Mouse (Mus musculus) midbrain, postnatal 0 days (tissue): ENCODE measurements around the gene Morc3. TPM values are rescaled to one million over a fixed set of nuclear protein-coding genes. Genes with fewer than 3 reads are reported as not detected.
"Not testable (repeated sequence)": the region's sequence is repeated elsewhere in the genome, so short reads cannot be mapped to it uniquely, and the experiment has no call there.

ENCODE experiments used
- ATAC-seq: fragments of 200-750 bp; cut with Nextera tagmentation; 2 replicates; pipeline ENCODE4 v1.8.0; 2017; ENCODE audit warnings: moderate number of reproducible peaks, mild to moderate bottlenecking, moderate TSS enrichment, moderate library complexity; ENCODE audit not compliant: low FRiP score
- DNase-seq: peaks from one replicate; pipeline ENCODE4 v3.0.0-alpha.2; 2015; ENCODE audit warnings: low spot score
- H3K27ac ChIP-seq: fragments of 300-500 bp; sonication (generic); 2 replicates; pipeline ENCODE4 v1.5.1; 2014; ENCODE audit warnings: low read depth, mild to moderate bottlenecking, low read length, mixed read lengths
- H3K27me3 ChIP-seq: fragments of 300-500 bp; sonication (generic); 2 replicates; pipeline ENCODE4 v1.6.1; 2014; ENCODE audit warnings: low read length, control low read depth, mixed read lengths; ENCODE audit not compliant: insufficient read depth
- H3K36me3 ChIP-seq: fragments of 300-500 bp; sonication (generic); 2 replicates; pipeline ENCODE4 v1.6.1; 2014; ENCODE audit warnings: low read length, control low read depth, mixed read lengths; ENCODE audit not compliant: insufficient read depth
- H3K4me1 ChIP-seq: fragments of 300-500 bp; sonication (generic); 2 replicates; pipeline ENCODE4 v1.6.1; 2014; ENCODE audit warnings: mild to moderate bottlenecking, control low read depth, antibody characterized with exemption, low read length, mixed read lengths; ENCODE audit not compliant: insufficient read depth
- H3K4me2 ChIP-seq: fragments of 300-500 bp; sonication (generic); 2 replicates; pipeline ENCODE4 v1.6.1; 2014; ENCODE audit warnings: low read depth, mild to moderate bottlenecking, low read length, mixed read lengths; ENCODE audit not compliant: poor library complexity, severe bottlenecking
- H3K4me3 ChIP-seq: fragments of 300-500 bp; sonication (generic); 2 replicates; pipeline ENCODE4 v1.5.1; 2014; ENCODE audit warnings: low read depth, mild to moderate bottlenecking, low read length, moderate library complexity
- H3K9ac ChIP-seq: fragments of 300-500 bp; sonication (generic); replicated peaks from 2 replicates; pipeline ENCODE4 v1.6.1; 2014; ENCODE audit warnings: mild to moderate bottlenecking, low read length, moderate library complexity, mixed read lengths; ENCODE audit not compliant: poor library complexity, severe bottlenecking
- H3K9me3 ChIP-seq: fragments of 300-500 bp; sonication (generic); 2 replicates; pipeline ENCODE4 v1.6.1; 2016; ENCODE audit warnings: low read length, control low read depth
- CTCF ChIP-seq: IDR thresholded peaks from 2 replicates; pipeline ENCODE4 v1.5.1; 2016; ENCODE audit warnings: antibody characterized with exemption, mild to moderate bottlenecking
- WGBS: fragments of 180-500 bp; shearing (Covaris S2); extraction: QIAGEN DNeasy Blood & Tissue Kit; methylation state at CpG from one replicate; pipeline ENCODE4 v1.1.7; 2014; 5-methylcytosine and 5-hydroxymethylcytosine counted together
- polyA plus RNA-seq: library from polyadenylated mRNA; unstranded; fragments of >200 nt; fragmentation: Nextera tagmentation; extraction: Ambion mirVana; gene quantifications from 2 replicates; pipeline ENCODE4 v1.2.1, GENCODE M21; 2015
- total RNA-seq: library from RNA; depleted of rRNA; stranded (reverse); fragments of >200 nt; gene quantifications from 2 replicates; pipeline ENCODE4 v1.2.3, GENCODE M21; 2014

Morc3 gene
- total and polyA plus RNA-seq, 2 experiments from 2014 or later: 24.4 to 31.8 TPM

- WGBS: 95% methylated on average over 5 of the region's 5 CpGs
- Histone ChIP-seq H3K4me2 (no peak overlapping the region), H3K9ac (no peak overlapping the region), H3K27me3 (no peaks in the 10 kb centered on the region), H3K9me3 (no peaks in the 10 kb centered on the region), H3K4me1 (no peaks in the 10 kb centered on the region), H3K4me3 (no peak overlapping the region), H3K27ac (no peak overlapping the region), H3K36me3 (peaks cover 2% of the 10 kb centered on the region; the same call in 1 of the 2 replicates)
- TF ChIP-seq CTCF: no peak
- ATAC-seq (no peak), DNase-seq (no peak)
These were observed 14.6 kb upstream of the Morc3 start for GRCm38 (mm10) chr16:93817371-93817770.

DNA sequence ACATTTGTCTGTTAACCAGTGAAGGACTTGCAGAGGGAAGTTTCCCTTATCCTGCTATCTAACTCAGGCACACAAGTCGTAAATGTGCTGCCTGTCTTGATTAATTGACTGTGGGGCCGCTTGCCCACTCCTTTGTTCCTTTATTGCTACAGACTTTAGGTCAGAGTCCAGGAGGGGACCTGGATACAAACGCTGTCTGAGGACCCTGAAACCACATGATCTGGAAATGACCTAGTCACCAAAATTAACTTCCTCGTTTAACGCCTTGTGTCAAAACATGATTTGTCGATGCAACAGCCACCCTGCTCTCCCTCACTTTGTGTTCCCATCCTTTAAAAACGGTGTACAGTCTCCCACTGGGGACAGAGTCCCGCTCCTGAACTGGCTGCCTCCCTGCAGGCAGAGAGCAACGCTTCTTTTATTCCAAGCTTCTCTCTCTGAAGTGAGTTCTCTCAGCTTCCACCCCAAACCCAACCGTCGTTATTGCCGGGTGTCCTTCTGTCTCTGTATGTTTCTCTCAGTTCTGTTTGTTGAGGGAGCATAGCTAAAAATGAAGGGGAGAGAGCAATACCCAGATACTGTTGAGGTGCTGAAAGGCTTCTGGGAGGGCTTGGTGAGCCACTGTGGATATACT is 13.1 kb upstream of the Morc3 start:
- Histone ChIP-seq H3K36me3 (no peaks in the 10 kb centered on the region), H3K9me3 (no peaks in the 10 kb centered on the region), H3K27me3 (no peaks in the 10 kb centered on the region), H3K27ac (no peak overlapping the region), H3K4me3 (no peak overlapping the region), H3K4me2 (no peak overlapping the region), H3K9ac (no peak overlapping the region), H3K4me1 (no peaks in the 10 kb centered on the region)
- no peak for TF ChIP-seq CTCF
- WGBS: 67% methylated on average over 12 of the region's 12 CpGs
- ATAC-seq (no peak), DNase-seq (no peak)

- Histone ChIP-seq H3K27ac (no peak overlapping the region), H3K4me3 (no peak overlapping the region), H3K36me3 (no peaks in the 10 kb centered on the region), H3K4me1 (no peaks in the 10 kb centered on the region), H3K4me2 (no peak overlapping the region), H3K9me3 (peaks cover 3% of the 10 kb centered on the region; the same call in 1 of the 2 replicates), H3K27me3 (no peaks in the 10 kb centered on the region), H3K9ac (no peak overlapping the region)
- DNase-seq: no peak
- no peak for ATAC-seq
- no peak for TF ChIP-seq CTCF
- WGBS: 89% methylated on average over 4 of the region's 4 CpGs
These were observed 12.6 kb upstream of the Morc3 start for GRCm38 (mm10) chr16:93819325-93819696.

DNA sequence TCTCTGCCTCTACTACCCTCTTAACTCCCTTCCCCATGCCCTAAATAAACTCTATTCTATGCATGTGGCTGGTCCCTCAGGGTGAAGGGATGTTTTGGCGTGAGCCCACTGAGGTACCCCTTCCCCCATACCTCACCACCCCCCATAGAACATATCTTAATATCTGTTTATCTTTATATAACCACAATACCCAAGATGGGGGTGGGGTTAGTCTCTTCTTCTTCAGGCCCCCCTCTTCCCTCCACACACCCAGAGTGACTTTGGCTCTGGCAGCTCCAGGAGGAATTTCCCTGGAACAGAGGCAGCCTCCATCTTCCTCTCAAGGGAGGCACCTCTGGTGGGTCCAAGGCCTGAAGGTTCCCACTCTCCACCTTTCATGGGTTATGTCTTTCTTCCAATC is 11.9 kb upstream of the Morc3 start:
- ATAC-seq: no peak
- DNase-seq: no peak
- Histone ChIP-seq H3K36me3 (no peaks in the 10 kb centered on the region), H3K4me2 (no peak overlapping the region), H3K4me1 (no peaks in the 10 kb centered on the region), H3K27me3 (no peaks in the 10 kb centered on the region), H3K27ac (no peak overlapping the region), H3K4me3 (no peak overlapping the region), H3K9ac (no peak overlapping the region), H3K9me3 (peaks cover 6% of the 10 kb centered on the region; the same call in 1 of the 2 replicates)
- no peak for TF ChIP-seq CTCF
- WGBS: 74% methylated on average over 1 of the region's 1 CpGs

DNA sequence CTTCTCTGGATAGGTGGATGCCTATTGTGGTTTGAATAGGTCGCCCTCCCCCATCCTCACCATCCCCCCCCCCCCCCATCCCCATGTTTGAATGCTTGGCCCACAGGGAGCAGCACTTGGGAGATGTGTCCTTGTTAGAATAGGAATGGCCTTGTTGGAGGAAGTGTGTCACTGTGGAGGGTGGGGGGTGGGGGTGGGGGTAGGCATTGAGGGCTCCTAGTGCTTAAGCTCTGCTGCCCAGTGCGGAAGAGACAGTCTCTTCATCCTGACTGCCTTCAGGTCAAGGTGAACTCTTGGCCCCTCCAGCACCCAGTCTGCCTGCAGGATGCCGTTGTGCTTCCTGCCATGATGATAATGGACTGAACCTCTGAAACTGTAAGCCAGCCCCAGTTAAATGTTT is 10.2 kb upstream of the Morc3 start:
- Histone ChIP-seq H3K27me3 (no peaks in the 10 kb centered on the region), H3K9ac (no peak overlapping the region), H3K36me3 (no peaks in the 10 kb centered on the region), H3K4me2 (no peak overlapping the region), H3K4me3 (no peak overlapping the region), H3K4me1 (no peaks in the 10 kb centered on the region), H3K9me3 (peaks cover 6% of the 10 kb centered on the region; the same call in 1 of the 2 replicates), H3K27ac (no peak overlapping the region)
- DNase-seq (no peak), ATAC-seq (no peak)
- 96% methylated on average over 3 of the region's 3 CpGs for WGBS
- TF ChIP-seq CTCF: no peak

- not testable (repeated sequence) for H3K4me2 ChIP-seq, H3K9ac ChIP-seq, H3K27ac ChIP-seq, H3K27me3 ChIP-seq, DNase-seq, ATAC-seq, H3K9me3 ChIP-seq, H3K4me3 ChIP-seq, H3K4me1 ChIP-seq, H3K36me3 ChIP-seq
- WGBS: 87% methylated on average over 4 of the region's 8 CpGs
These were observed 9.3 kb upstream of the Morc3 start for GRCm38 (mm10) chr16:93822433-93823225.
